Mouse (Mus musculus) lung, adult 2 months (tissue): ENCODE data around the gene Snx9.

Experiments used
- CTCF ChIP-seq: fragments of 200-500 bp; IDR thresholded peaks from 2 replicates; pipeline ENCODE4 v1.5.1; 2011; ENCODE audit warnings: mild to moderate bottlenecking, low read length, control low read depth; ENCODE audit not compliant: insufficient read depth
- POLR2A ChIP-seq: fragments of 200-500 bp; IDR thresholded peaks from 2 replicates; pipeline ENCODE4 v1.6.1; 2011; ENCODE audit warnings: low read depth, mild to moderate bottlenecking, control low read depth, low read length, borderline replicate concordance; ENCODE audit errors: extremely low read depth

GRCm38 (mm10) chr17:5800254-5800653 lies 40.9 kb upstream of the Snx9 start:
- TF ChIP-seq CTCF (no peak), POLR2A (no peak)
